Mouse (Mus musculus) MEL (cell line): ENCODE results near the gene Ryr3.

Experiments used
- CTCF ChIP-seq, 3 experiments: IDR thresholded peaks in 2 of 3; conservative IDR thresholded peaks in 1 of 3; 2 replicates each; pipeline ENCODE4 v1.5.1; 2011 to 2012; ENCODE audit warnings: low read length in 3 of 3, low read depth in 2 of 3, mild to moderate bottlenecking in 2 of 3, improper control_type of control experiment in 1 of 3, inconsistent platforms in 1 of 3, mixed read lengths in 1 of 3, moderate library complexity in 1 of 3; ENCODE audit not compliant: control insufficient read depth in 1 of 3, insufficient read depth in 1 of 3, poor library complexity in 1 of 3, severe bottlenecking in 1 of 3
- MAX ChIP-seq: IDR thresholded peaks from 2 replicates; pipeline ENCODE4 v1.6.1; 2011; ENCODE audit warnings: low read length, improper control_type of control experiment
- NRF1 ChIP-seq: IDR thresholded peaks from 2 replicates; pipeline ENCODE4 v1.6.1; 2014; ENCODE audit warnings: low read depth, mild to moderate bottlenecking, inconsistent platforms, low read length, improper control_type of control experiment, moderate library complexity; ENCODE audit not compliant: poor library complexity, insufficient read depth, severe bottlenecking
- RCOR1 ChIP-seq: IDR thresholded peaks from 2 replicates; pipeline ENCODE4 v1.6.1; 2012; ENCODE audit warnings: low read depth, mild to moderate bottlenecking, inconsistent platforms, low read length, improper control_type of control experiment

DNA sequence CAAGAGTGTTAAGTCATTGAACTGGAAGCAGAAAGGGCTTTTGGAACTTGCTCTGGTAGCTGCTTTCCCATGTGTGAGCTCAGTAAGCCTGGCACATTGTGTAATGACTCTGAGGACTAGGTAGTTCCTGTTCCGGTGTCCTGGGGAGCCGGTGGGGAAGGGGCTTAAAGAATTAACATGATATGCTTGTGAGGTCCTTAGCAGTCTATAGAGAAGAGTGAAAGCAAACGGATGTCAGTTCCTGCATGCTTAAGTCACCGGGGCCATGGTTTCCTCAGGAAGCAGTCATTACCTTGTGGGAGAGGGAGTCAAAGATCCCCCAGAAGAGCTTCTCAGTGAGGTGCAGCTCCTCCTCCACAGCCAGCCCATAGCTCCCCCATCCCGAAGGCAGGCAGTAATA is 452.6 kb downstream of the Ryr3 start:
- TF ChIP-seq RCOR1 (no peak), NRF1 (no peak), MAX (no peak), CTCF (IDR thresholded peaks at IDR 0.05 in 2 of 3, conservative IDR thresholded peaks at IDR 0.05 in 1 of 3; ENCODE audit: control insufficient read depth in 1 of 3, insufficient read depth in 1 of 3, low read depth in 2 of 3, low read length in 3 of 3, poor library complexity in 1 of 3, severe bottlenecking in 1 of 3) (no peak)
